Mouse (Mus musculus): Measurements from ENCODE around the gene Mst1. TPM values are rescaled to one million over a fixed set of nuclear protein-coding genes. Genes with fewer than 3 reads are reported as not detected.

The Mst1 gene
- total RNA-seq (2014; rRNA removed) (0.29 TPM in 1 of 2 replicates, not detected in the other), polyA plus RNA-seq (2015; fragmentation: Nextera tagmentation; extraction: Ambion mirVana) (not detected in 2 replicates)

- no peak for DNase-seq (ENCODE audit: low spot score)
These were observed at the start of gene Mst1 for GRCm38 (mm10) chr9:108080168-108080567. Mst1 (plus strand) TSS chr9:108080436.

GRCm38 (mm10) chr9:108032126-108032525 is 48.1 kb upstream of the Mst1 start:
- Histone ChIP-seq H3K9me3 (ENCODE audit: low read length) (no peaks in the 10 kb centered on the region), H3K27ac (no peak overlapping the region), H3K36me3 (ENCODE audit: insufficient read depth, low read length) (peaks cover 7% of the 10 kb centered on the region; the same call in 1 of the 2 replicates), H3K4me2 (ENCODE audit: low read depth, low read length) (no peak overlapping the region), H3K27me3 (ENCODE audit: insufficient read depth, low read length) (no peaks in the 10 kb centered on the region), H3K4me1 (ENCODE audit: insufficient read depth, low read length) (no peaks in the 10 kb centered on the region), H3K4me3 (ENCODE audit: low read length) (no peak overlapping the region), H3K9ac (replicated peaks; ENCODE audit: low read length) (no peak overlapping the region)
- DNase-seq (ENCODE audit: low spot score) = no peak
- TF ChIP-seq CTCF (IDR thresholded peaks at IDR 0.05; ENCODE audit: low read depth) = no peak
- 95% methylated on average over 5 of the region's 5 CpGs for WGBS
- no peak for ATAC-seq

More at GRCm38 (mm10) chr9:108080168-108080567, at the start of gene Mst1:
- Histone ChIP-seq H3K9me3 (ENCODE audit: low read length) (no peaks in the 10 kb centered on the region), H3K4me3 (ENCODE audit: low read length) (peak within 1 kb of the TSS; percentile 67), H3K4me2 (ENCODE audit: low read depth, low read length) (peak within 1 kb of the TSS; percentile 73), H3K27me3 (ENCODE audit: insufficient read depth, low read length) (peaks cover 12% of the 10 kb centered on the region; the same call in 1 of the 2 replicates), H3K9ac (replicated peaks; ENCODE audit: low read length) (peak within 1 kb of the TSS; percentile 94), H3K4me1 (ENCODE audit: insufficient read depth, low read length) (peaks cover 18% of the 10 kb centered on the region), H3K36me3 (ENCODE audit: insufficient read depth, low read length) (peaks cover 13% of the 10 kb centered on the region; the same call in 1 of the 2 replicates), H3K27ac (peak within 1 kb of the TSS; percentile 45; the same call in 1 of the 2 replicates)
- WGBS = 77% methylated on average over 5 of the region's 5 CpGs
- ATAC-seq = no peak; the same call in 1 of the 2 replicates
- no peak for TF ChIP-seq CTCF (IDR thresholded peaks at IDR 0.05; ENCODE audit: low read depth)

GRCm38 (mm10) chr9:108035331-108036156 is 44.7 kb upstream of the Mst1 start:
- no peak for DNase-seq (ENCODE audit: low spot score)
- H3K36me3 ChIP-seq (ENCODE audit: insufficient read depth, low read length) = peaks cover 15% of the 10 kb centered on the region
- no peak for TF ChIP-seq CTCF (IDR thresholded peaks at IDR 0.05; ENCODE audit: low read depth)
- no peak overlapping the region for H3K9ac ChIP-seq (replicated peaks; ENCODE audit: low read length)
- H3K4me3 ChIP-seq (ENCODE audit: low read length) = no peak overlapping the region
- no peak overlapping the region for H3K4me2 ChIP-seq (ENCODE audit: low read depth, low read length)
- no peaks in the 10 kb centered on the region for H3K4me1 ChIP-seq (ENCODE audit: insufficient read depth, low read length)
- WGBS = 88% methylated on average over 2 of the region's 2 CpGs
- no peak for ATAC-seq
- no peaks in the 10 kb centered on the region for H3K9me3 ChIP-seq (ENCODE audit: low read length)
- no peaks in the 10 kb centered on the region for H3K27me3 ChIP-seq (ENCODE audit: insufficient read depth, low read length)
- H3K27ac ChIP-seq = no peak overlapping the region

DNA sequence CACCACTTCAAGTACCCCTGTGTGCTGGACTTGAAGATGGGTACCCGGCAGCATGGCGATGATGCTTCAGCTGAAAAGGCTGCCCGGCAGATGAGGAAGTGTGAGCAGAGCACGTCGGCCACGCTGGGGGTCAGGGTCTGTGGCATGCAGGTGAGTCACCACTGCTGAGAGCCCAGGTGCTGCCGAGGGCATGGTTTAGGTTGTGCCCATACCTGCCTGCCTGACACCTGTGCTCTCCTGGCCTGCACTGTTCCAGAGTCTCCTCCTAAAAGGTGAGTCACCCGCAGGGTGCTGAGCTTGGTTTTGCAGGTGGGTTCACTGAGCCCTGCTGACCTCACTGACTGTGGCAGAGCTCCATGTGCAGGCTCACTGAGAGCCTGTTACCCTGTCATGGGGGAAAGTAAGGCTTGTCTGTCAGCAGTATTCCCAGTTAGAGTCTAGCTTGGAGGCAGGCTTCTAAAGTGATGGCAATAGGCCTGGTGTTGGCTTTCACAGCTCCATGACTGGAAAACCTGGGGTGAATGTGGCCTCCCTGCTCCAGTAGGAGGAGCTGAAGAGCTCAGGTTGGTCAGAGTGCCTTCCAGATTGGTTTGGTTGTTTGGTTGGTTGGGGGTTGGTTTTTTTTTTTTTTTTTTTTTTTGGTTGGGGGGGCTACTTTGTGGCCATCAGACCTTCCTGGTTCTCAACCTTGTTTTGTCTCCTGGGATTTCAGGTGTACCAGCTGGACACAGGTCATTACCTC is 35.3 kb upstream of the Mst1 start:
- no peak overlapping the region for H3K4me2 ChIP-seq (ENCODE audit: low read depth, low read length)
- no peak overlapping the region for H3K4me3 ChIP-seq (ENCODE audit: low read length)
- DNase-seq (ENCODE audit: low spot score) = no peak
- peak; percentile 24 for TF ChIP-seq CTCF (IDR thresholded peaks at IDR 0.05; ENCODE audit: low read depth)
- no peak overlapping the region for H3K27ac ChIP-seq
- H3K4me1 ChIP-seq (ENCODE audit: insufficient read depth, low read length) = peaks cover 5% of the 10 kb centered on the region; the same call in 1 of the 2 replicates
- H3K9me3 ChIP-seq (ENCODE audit: low read length) = no peaks in the 10 kb centered on the region
- ATAC-seq = no peak
- no peaks in the 10 kb centered on the region for H3K27me3 ChIP-seq (ENCODE audit: insufficient read depth, low read length)
- peaks cover 47% of the 10 kb centered on the region for H3K36me3 ChIP-seq (ENCODE audit: insufficient read depth, low read length)
- WGBS = 94% methylated on average over 8 of the region's 8 CpGs
- H3K9ac ChIP-seq (replicated peaks; ENCODE audit: low read length) = no peak overlapping the region

- H3K4me2 ChIP-seq (ENCODE audit: low read depth, low read length) = no peak overlapping the region
- H3K27me3 ChIP-seq (ENCODE audit: insufficient read depth, low read length) = no peaks in the 10 kb centered on the region
- TF ChIP-seq CTCF (IDR thresholded peaks at IDR 0.05; ENCODE audit: low read depth) = no peak
- H3K27ac ChIP-seq = no peak overlapping the region
- H3K4me3 ChIP-seq (ENCODE audit: low read length) = no peak overlapping the region
- H3K9me3 ChIP-seq (ENCODE audit: low read length) = no peaks in the 10 kb centered on the region
- DNase-seq (ENCODE audit: low spot score) = no peak
- peaks cover 8% of the 10 kb centered on the region; the same call in 1 of the 2 replicates for H3K4me1 ChIP-seq (ENCODE audit: insufficient read depth, low read length)
- no peak overlapping the region for H3K9ac ChIP-seq (replicated peaks; ENCODE audit: low read length)
- no peak for ATAC-seq
- WGBS = 84% methylated on average over 4 of the region's 4 CpGs
- H3K36me3 ChIP-seq (ENCODE audit: insufficient read depth, low read length) = peaks cover 37% of the 10 kb centered on the region
These were observed 33.7 kb upstream of the Mst1 start for GRCm38 (mm10) chr9:108046582-108046981.

GRCm38 (mm10) chr9:108047601-108048565 is 32.4 kb upstream of the Mst1 start:
- Histone ChIP-seq H3K27ac (peak overlapping the region; percentile 66; the same call in 1 of the 2 replicates), H3K9me3 (ENCODE audit: low read length) (no peaks in the 10 kb centered on the region), H3K4me3 (ENCODE audit: low read length) (peak overlapping the region; percentile 50), H3K9ac (replicated peaks; ENCODE audit: low read length) (peak overlapping the region; percentile 56), H3K36me3 (ENCODE audit: insufficient read depth, low read length) (peaks cover 25% of the 10 kb centered on the region), H3K4me2 (ENCODE audit: low read depth, low read length) (peak overlapping the region; percentile 74), H3K27me3 (ENCODE audit: insufficient read depth, low read length) (no peaks in the 10 kb centered on the region), H3K4me1 (ENCODE audit: insufficient read depth, low read length) (peaks cover 8% of the 10 kb centered on the region; the same call in 1 of the 2 replicates)
- ATAC-seq = no peak
- WGBS = 49% methylated on average over 17 of the region's 17 CpGs
- TF ChIP-seq CTCF (IDR thresholded peaks at IDR 0.05; ENCODE audit: low read depth) = no peak
- no peak for DNase-seq (ENCODE audit: low spot score)
